Mouse (Mus musculus): ENCODE measurements around the gene Ttc6. TPM values are rescaled to one million over a fixed set of nuclear protein-coding genes. Genes with fewer than 3 reads are reported as not detected.

Ttc6 gene
- polyA plus RNA-seq (2014; fragmentation: Nextera tagmentation; extraction: Ambion mirVana) = 0.81 and 0.82 TPM in 2 replicates

DNA sequence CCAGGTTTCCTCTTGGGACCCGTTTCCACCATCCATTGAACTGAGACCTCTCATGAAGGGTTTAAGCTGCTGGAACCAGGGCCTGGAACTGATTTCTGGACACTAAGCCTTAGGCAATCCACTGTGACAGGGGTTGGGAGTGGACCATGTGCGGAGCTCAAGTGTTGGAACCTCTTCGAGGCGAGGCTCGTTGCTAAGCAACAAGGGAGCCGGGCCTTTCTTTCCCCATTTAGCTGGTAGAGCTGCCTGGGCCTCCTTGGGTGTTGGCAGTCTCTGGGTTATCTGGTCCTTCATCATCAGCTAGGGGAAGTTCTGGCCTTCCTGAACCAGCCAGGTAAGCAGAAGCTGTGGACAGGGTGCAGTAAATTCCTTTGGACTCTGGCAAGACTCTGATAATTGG is at the start of gene Ttc6:
TSS of gene Ttc6 (plus strand) at position 205 of the 400 bp plus-strand sequence.
- Histone ChIP-seq H3K4me3 (ENCODE audit: low read depth, low read length) (no peak within 1 kb of the TSS), H3K27ac (ENCODE audit: low read depth, low read length) (no peak within 1 kb of the TSS), H3K4me2 (ENCODE audit: low read depth, low read length) (no peak within 1 kb of the TSS), H3K36me3 (ENCODE audit: control insufficient read depth, insufficient read depth, low read length) (no peaks in the 10 kb centered on the region), H3K4me1 (ENCODE audit: control insufficient read depth, insufficient read depth, low read length) (no peaks in the 10 kb centered on the region), H3K27me3 (ENCODE audit: control insufficient read depth, insufficient read depth, low read length) (no peaks in the 10 kb centered on the region), H3K9ac (replicated peaks; ENCODE audit: low read depth, low read length) (no peak within 1 kb of the TSS), H3K9me3 (ENCODE audit: control insufficient read depth, low read length) (no peaks in the 10 kb centered on the region)
- no peak for ATAC-seq (ENCODE audit: low read depth)
- 91% methylated on average over 6 of the region's 6 CpGs for WGBS

DNA sequence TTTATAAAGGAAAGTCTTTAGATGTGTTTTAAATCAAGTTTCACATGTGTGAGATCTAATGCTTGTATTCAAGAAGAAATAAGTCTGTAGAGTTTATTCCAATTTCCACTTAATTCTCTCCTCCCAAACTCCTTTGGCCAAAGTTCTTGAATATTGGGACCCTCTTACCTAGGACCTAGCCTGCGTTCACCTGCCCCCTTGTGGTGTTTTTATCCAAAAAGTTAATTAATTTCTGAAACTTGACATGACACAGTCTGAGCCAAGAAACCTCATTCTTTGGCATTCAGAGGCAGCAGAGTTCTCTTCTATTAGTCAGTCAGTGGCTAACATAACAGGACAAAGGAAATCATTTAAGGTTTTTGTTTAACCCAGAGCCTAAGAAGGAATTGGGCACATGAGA is 49.4 kb upstream of the Ttc6 start:
- H3K36me3 ChIP-seq (ENCODE audit: control insufficient read depth, insufficient read depth, low read length) = no peaks in the 10 kb centered on the region
- no peak overlapping the region for H3K9ac ChIP-seq (replicated peaks; ENCODE audit: low read depth, low read length)
- no peaks in the 10 kb centered on the region for H3K9me3 ChIP-seq (ENCODE audit: control insufficient read depth, low read length)
- ATAC-seq (ENCODE audit: low read depth) = no peak
- WGBS = 63% methylated on average over 1 of the region's 1 CpGs
- H3K4me2 ChIP-seq (ENCODE audit: low read depth, low read length) = no peak overlapping the region
- no peak overlapping the region for H3K27ac ChIP-seq (ENCODE audit: low read depth, low read length)
- no peaks in the 10 kb centered on the region for H3K27me3 ChIP-seq (ENCODE audit: control insufficient read depth, insufficient read depth, low read length)
- no peak overlapping the region for H3K4me3 ChIP-seq (ENCODE audit: low read depth, low read length)
- H3K4me1 ChIP-seq (ENCODE audit: control insufficient read depth, insufficient read depth, low read length) = no peaks in the 10 kb centered on the region

DNA sequence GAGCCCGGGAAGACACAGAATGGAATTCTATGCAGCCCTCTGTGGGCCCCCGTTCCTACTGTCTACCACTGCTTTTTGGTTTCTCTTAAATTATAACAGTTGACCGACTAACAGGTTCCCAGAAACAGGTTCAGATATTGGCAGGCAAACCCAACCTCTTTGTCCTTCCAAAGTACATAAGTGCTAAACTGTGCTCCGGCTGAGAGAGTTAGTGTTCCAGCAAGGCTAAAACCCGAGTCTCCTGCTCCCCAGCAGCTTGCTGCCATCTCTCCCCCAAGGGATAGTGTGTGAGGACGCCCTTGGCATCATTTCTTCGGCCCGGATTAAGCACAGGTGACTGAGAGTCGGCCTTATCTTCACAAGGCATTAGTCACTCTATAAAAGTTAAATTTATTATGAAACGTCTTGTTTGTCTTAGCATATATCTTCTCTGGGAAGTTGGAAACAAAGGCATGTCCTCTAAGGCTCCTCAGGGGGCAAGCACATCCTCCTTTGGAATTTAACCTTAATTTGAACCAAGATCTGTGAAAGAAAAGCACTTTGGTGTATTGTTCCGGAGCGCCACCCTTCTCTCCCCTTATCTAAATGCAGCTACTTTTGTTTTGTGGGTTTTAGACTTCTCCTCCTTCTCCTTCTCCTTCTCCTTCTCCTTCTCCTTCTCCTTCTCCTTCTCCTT is 48.1 kb upstream of the Ttc6 start:
- ATAC-seq (ENCODE audit: low read depth) = no peak
- H3K4me3 ChIP-seq (ENCODE audit: low read depth, low read length) = no peak overlapping the region
- H3K36me3 ChIP-seq (ENCODE audit: control insufficient read depth, insufficient read depth, low read length) = no peaks in the 10 kb centered on the region
- no peaks in the 10 kb centered on the region for H3K27me3 ChIP-seq (ENCODE audit: control insufficient read depth, insufficient read depth, low read length)
- H3K9me3 ChIP-seq (ENCODE audit: control insufficient read depth, low read length) = no peaks in the 10 kb centered on the region
- H3K27ac ChIP-seq (ENCODE audit: low read depth, low read length) = no peak overlapping the region
- H3K9ac ChIP-seq (replicated peaks; ENCODE audit: low read depth, low read length) = no peak overlapping the region
- no peak overlapping the region for H3K4me2 ChIP-seq (ENCODE audit: low read depth, low read length)
- H3K4me1 ChIP-seq (ENCODE audit: control insufficient read depth, insufficient read depth, low read length) = no peaks in the 10 kb centered on the region
- 40% methylated on average over 12 of the region's 12 CpGs for WGBS

DNA sequence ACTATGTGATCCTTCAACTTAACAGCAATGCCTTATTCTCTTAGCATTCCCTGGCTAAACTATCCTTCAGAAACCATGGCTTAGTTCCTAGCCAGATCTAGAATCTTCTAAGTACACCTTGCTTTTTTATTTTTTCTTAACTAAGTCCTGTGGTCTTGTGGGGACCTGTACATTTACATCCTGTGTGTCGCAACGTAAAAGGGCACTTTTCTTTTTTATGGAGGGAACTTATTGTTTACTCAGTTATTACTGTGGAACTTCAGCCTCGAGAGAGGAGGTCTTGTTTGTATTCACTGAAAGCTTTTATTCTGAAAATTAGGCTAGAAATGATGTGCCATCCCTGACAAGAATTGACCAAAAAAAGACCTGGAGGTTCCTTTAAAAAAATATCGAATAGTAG is 35.6 kb upstream of the Ttc6 start:
- WGBS = 82% methylated on average over 4 of the region's 4 CpGs
- Histone ChIP-seq H3K4me1 (ENCODE audit: control insufficient read depth, insufficient read depth, low read length) (no peaks in the 10 kb centered on the region), H3K27ac (ENCODE audit: low read depth, low read length) (no peak overlapping the region), H3K9me3 (ENCODE audit: control insufficient read depth, low read length) (no peaks in the 10 kb centered on the region), H3K36me3 (ENCODE audit: control insufficient read depth, insufficient read depth, low read length) (no peaks in the 10 kb centered on the region), H3K27me3 (ENCODE audit: control insufficient read depth, insufficient read depth, low read length) (peaks cover 21% of the 10 kb centered on the region), H3K4me2 (ENCODE audit: low read depth, low read length) (no peak overlapping the region), H3K9ac (replicated peaks; ENCODE audit: low read depth, low read length) (no peak overlapping the region), H3K4me3 (ENCODE audit: low read depth, low read length) (no peak overlapping the region)
- no peak for ATAC-seq (ENCODE audit: low read depth)

DNA sequence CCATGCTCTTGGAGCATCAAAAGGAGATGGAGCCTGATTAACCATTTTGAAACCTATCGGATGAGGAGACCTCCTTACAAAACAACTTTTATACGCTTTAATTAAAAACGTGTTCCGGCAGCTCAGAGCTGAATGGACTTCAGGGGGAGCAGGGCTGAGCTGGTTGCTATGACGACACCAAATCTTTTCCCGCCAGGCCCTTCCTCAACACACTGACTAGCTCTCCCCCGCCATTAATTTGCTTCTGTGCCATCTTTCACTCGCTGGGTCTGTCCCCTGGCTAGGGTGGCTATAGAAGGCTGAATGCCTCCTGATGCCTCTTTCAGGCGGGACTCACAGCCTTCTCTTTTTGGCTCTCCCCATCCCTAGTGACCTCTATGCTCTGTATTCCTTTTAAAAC is 33.4 kb upstream of the Ttc6 start:
- Histone ChIP-seq H3K27ac (ENCODE audit: low read depth, low read length) (no peak overlapping the region), H3K4me2 (ENCODE audit: low read depth, low read length) (no peak overlapping the region), H3K4me1 (ENCODE audit: control insufficient read depth, insufficient read depth, low read length) (no peaks in the 10 kb centered on the region), H3K4me3 (ENCODE audit: low read depth, low read length) (no peak overlapping the region), H3K36me3 (ENCODE audit: control insufficient read depth, insufficient read depth, low read length) (no peaks in the 10 kb centered on the region), H3K27me3 (ENCODE audit: control insufficient read depth, insufficient read depth, low read length) (peaks cover 40% of the 10 kb centered on the region), H3K9ac (replicated peaks; ENCODE audit: low read depth, low read length) (no peak overlapping the region), H3K9me3 (ENCODE audit: control insufficient read depth, low read length) (no peaks in the 10 kb centered on the region)
- ATAC-seq (ENCODE audit: low read depth) = peak; percentile 55; the same call in 1 of the 2 replicates
- 8% methylated on average over 9 of the region's 9 CpGs for WGBS

DNA sequence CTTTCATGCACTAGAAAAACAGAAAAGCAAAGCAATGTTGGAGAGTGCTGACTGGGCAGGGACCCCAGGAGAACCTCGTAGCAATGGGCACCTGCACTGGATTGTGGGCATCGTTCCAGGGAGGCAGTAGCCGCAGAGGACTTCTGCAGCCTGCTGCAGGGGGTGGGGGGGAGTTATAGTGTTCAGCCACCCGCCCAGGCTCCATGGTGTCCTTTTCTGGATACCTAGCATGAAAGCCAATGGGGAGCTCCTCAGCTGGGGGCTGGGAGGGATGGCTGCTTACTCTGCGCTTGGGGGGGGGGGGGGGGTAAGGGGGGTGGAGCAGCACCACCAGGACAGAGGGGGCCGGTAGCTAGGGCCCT is 29.4 kb upstream of the Ttc6 start:
- Histone ChIP-seq H3K4me2 (ENCODE audit: low read depth, low read length) (no peak overlapping the region), H3K27me3 (ENCODE audit: control insufficient read depth, insufficient read depth, low read length) (peaks cover 64% of the 10 kb centered on the region), H3K27ac (ENCODE audit: low read depth, low read length) (no peak overlapping the region), H3K9me3 (ENCODE audit: control insufficient read depth, low read length) (no peaks in the 10 kb centered on the region), H3K36me3 (ENCODE audit: control insufficient read depth, insufficient read depth, low read length) (no peaks in the 10 kb centered on the region), H3K9ac (replicated peaks; ENCODE audit: low read depth, low read length) (no peak overlapping the region), H3K4me3 (ENCODE audit: low read depth, low read length) (no peak overlapping the region), H3K4me1 (ENCODE audit: control insufficient read depth, insufficient read depth, low read length) (no peaks in the 10 kb centered on the region)
- peak; percentile 8; the same call in 1 of the 2 replicates for ATAC-seq (ENCODE audit: low read depth)
- 0% methylated on average over 4 of the region's 6 CpGs for WGBS

DNA sequence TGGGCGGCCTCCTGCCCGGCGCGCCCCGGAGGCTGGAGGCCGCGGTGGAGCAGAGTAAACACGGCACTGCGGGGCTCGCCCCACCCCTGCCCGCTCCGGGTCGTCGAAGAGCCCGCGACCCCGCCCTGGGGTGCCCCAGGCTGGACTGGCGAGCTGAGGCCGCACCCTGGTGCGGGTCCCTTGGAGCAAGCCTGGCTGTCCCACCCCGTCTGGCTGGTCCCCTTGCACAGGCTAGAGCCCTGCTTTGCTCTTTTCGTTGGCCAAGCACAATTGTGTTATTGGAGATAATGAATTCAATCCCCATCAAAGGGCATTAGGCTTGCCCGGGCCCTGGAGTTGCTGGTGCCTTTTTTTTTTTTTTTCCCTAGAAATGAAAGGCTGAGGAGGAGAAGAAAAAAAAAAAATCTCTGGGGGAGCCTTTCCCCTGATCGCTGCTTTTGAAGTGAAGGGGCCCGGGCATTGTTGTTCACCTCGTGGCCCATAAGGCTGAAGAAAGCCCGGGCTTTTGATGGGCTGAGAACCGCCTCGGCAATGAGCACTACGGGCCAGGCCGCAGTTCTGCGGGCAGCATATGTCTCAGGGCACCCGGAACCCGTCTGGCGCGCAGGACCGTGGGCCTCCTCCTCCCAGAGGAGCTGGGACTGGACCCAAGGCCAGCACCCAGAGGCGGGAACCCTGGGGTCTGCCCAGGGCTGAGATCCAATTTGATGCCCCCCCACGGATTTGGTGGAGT is 28.9 kb upstream of the Ttc6 start:
- WGBS = under 1% methylated on average over 35 of the region's 39 CpGs
- Histone ChIP-seq H3K9me3 (ENCODE audit: control insufficient read depth, low read length) (no peaks in the 10 kb centered on the region), H3K27ac (ENCODE audit: low read depth, low read length) (no peak overlapping the region), H3K4me2 (ENCODE audit: low read depth, low read length) (no peak overlapping the region), H3K27me3 (ENCODE audit: control insufficient read depth, insufficient read depth, low read length) (peaks cover 69% of the 10 kb centered on the region), H3K4me1 (ENCODE audit: control insufficient read depth, insufficient read depth, low read length) (no peaks in the 10 kb centered on the region), H3K4me3 (ENCODE audit: low read depth, low read length) (no peak overlapping the region), H3K9ac (replicated peaks; ENCODE audit: low read depth, low read length) (no peak overlapping the region), H3K36me3 (ENCODE audit: control insufficient read depth, insufficient read depth, low read length) (no peaks in the 10 kb centered on the region)
- peak; percentile 45; the same call in 1 of the 2 replicates for ATAC-seq (ENCODE audit: low read depth)

DNA sequence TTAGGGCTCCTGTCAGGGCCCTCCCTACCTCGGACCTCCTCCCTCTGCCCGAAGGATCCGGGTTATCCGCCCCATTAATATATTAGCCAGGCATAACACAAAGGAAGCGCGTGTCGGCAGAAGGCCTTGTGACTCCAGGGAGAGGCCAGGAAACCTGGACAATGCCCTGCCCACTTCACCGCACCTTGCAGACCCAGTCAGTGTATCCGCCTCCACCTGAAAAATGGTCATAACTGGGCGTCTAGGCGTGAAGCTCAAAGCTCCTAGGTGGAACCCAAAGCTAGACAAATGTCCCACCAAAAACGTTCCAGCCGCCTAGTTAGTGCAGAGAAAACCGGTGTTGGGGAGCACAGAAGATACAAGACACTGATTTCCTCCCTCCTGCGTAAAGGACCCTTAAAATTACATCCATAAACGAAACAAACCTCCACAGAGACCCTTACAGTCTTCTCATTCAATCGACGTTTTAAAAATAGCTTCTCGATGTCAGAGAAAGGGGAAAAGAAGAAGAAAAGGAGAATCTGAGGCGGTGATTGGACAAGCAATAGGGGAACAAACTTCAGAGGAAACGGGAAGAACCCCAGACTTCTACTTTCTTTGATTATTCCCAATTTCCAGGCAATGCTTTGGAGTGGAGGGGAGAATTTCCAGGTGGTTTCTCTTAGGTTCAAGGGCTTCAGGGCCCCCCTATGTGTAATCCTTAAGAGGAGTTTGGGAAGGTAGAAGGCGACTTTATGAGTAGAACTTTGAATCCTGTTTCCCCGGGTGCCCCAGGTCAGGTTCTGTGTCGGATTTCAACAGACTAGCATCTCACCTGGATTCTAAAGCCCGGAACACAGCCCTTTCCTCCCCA is 27.6 kb upstream of the Ttc6 start:
- Histone ChIP-seq H3K9me3 (ENCODE audit: control insufficient read depth, low read length) (no peaks in the 10 kb centered on the region), H3K27me3 (ENCODE audit: control insufficient read depth, insufficient read depth, low read length) (peaks cover 72% of the 10 kb centered on the region), H3K27ac (ENCODE audit: low read depth, low read length) (no peak overlapping the region), H3K9ac (replicated peaks; ENCODE audit: low read depth, low read length) (no peak overlapping the region), H3K4me2 (ENCODE audit: low read depth, low read length) (no peak overlapping the region), H3K4me3 (ENCODE audit: low read depth, low read length) (no peak overlapping the region), H3K36me3 (ENCODE audit: control insufficient read depth, insufficient read depth, low read length) (no peaks in the 10 kb centered on the region), H3K4me1 (ENCODE audit: control insufficient read depth, insufficient read depth, low read length) (no peaks in the 10 kb centered on the region)
- under 1% methylated on average over 25 of the region's 25 CpGs for WGBS
- ATAC-seq (ENCODE audit: low read depth) = no peak
